Mouse (Mus musculus): ENCODE data around the gene Gna14.

Gna14 gene

GRCm38 (mm10) chr19:16456181-16456580 is 20.6 kb downstream of the Gna14 start:
- DNase-seq (ENCODE audit: low spot score in 2 of 2): no peak

- no peak for DNase-seq (ENCODE audit: low spot score in 2 of 2)
Observed at GRCm38 (mm10) chr19:16457127-16457526, 21.6 kb downstream of the Gna14 start.

GRCm38 (mm10) chr19:16459317-16459716 is 23.8 kb downstream of the Gna14 start:
- no peak for DNase-seq (ENCODE audit: low spot score in 2 of 2)

- no peak for DNase-seq (ENCODE audit: low spot score in 2 of 2)
Observed at GRCm38 (mm10) chr19:16460292-16460691, 24.7 kb downstream of the Gna14 start.

GRCm38 (mm10) chr19:16460831-16461230 is 25.3 kb downstream of the Gna14 start:
- DNase-seq (ENCODE audit: low spot score in 2 of 2): no peak

GRCm38 (mm10) chr19:16462461-16462860 is 26.9 kb downstream of the Gna14 start:
- no peak for DNase-seq (ENCODE audit: low spot score in 2 of 2)

- no peak for DNase-seq (ENCODE audit: low spot score in 2 of 2)
Observed at GRCm38 (mm10) chr19:16464730-16465129, 29.2 kb downstream of the Gna14 start.

GRCm38 (mm10) chr19:16468756-16469374 is 33.3 kb downstream of the Gna14 start:
- DNase-seq (ENCODE audit: low spot score in 2 of 2): no peak

GRCm38 (mm10) chr19:16472655-16473054 is 37.1 kb downstream of the Gna14 start:
- no peak for DNase-seq (ENCODE audit: low spot score in 2 of 2)

- no peak for DNase-seq (ENCODE audit: low spot score in 2 of 2)
Observed at GRCm38 (mm10) chr19:16477314-16477946, 41.9 kb downstream of the Gna14 start.

GRCm38 (mm10) chr19:16478186-16478607 is 42.6 kb downstream of the Gna14 start:
- no peak for DNase-seq (ENCODE audit: low spot score in 2 of 2)

- no peak for DNase-seq (ENCODE audit: low spot score in 2 of 2)
Observed at GRCm38 (mm10) chr19:16482047-16482446, 46.5 kb downstream of the Gna14 start.

- no peak for DNase-seq (ENCODE audit: low spot score in 2 of 2)
Observed at GRCm38 (mm10) chr19:16484237-16484636, 48.7 kb downstream of the Gna14 start.

GRCm38 (mm10) chr19:16484671-16485070 is 49.1 kb downstream of the Gna14 start:
- DNase-seq (ENCODE audit: low spot score in 2 of 2): no peak

GRCm38 (mm10) chr19:16490756-16491155 is 55.2 kb downstream of the Gna14 start:
- no peak for DNase-seq (ENCODE audit: low spot score in 2 of 2)

GRCm38 (mm10) chr19:16491497-16491896 is 55.9 kb downstream of the Gna14 start:
- DNase-seq (ENCODE audit: low spot score in 2 of 2): no peak

- DNase-seq (ENCODE audit: low spot score in 2 of 2): no peak
Observed at GRCm38 (mm10) chr19:16492453-16492852, 56.9 kb downstream of the Gna14 start.

- no peak for DNase-seq (ENCODE audit: low spot score in 2 of 2)
Observed at GRCm38 (mm10) chr19:16494816-16495516, 59.4 kb downstream of the Gna14 start.

GRCm38 (mm10) chr19:16496016-16496415 is 60.5 kb downstream of the Gna14 start:
- DNase-seq (ENCODE audit: low spot score in 2 of 2): no peak

GRCm38 (mm10) chr19:16502054-16502453 is 66.5 kb downstream of the Gna14 start:
- DNase-seq (ENCODE audit: low spot score in 2 of 2): no peak

GRCm38 (mm10) chr19:16506711-16507364 is 71.3 kb downstream of the Gna14 start:
- DNase-seq (ENCODE audit: low spot score in 2 of 2): no peak

- DNase-seq (ENCODE audit: low spot score in 2 of 2): no peak
Observed at GRCm38 (mm10) chr19:16510343-16511080, 75.0 kb downstream of the Gna14 start.
